Mouse (Mus musculus) G1E-ER4 (cell line): ENCODE measurements around the gene Nol10. TPM values are rescaled to one million over a fixed set of nuclear protein-coding genes. Genes with fewer than 3 reads are reported as not detected.

ENCODE experiments used
- GATA1 ChIP-seq: IDR thresholded peaks from one replicate; pipeline ENCODE4 v1.8.0; 2012; ENCODE audit warnings: low read length, inconsistent platforms
- polyA plus RNA-seq: library from polyadenylated mRNA; stranded (reverse); fragments of >175 nt; gene quantifications from 2 replicates; pipeline ENCODE4 v1.2.3, GENCODE M21; 2012

Nol10 gene
- polyA plus RNA-seq = 3.2 and 16.2 TPM in 2 replicates

DNA sequence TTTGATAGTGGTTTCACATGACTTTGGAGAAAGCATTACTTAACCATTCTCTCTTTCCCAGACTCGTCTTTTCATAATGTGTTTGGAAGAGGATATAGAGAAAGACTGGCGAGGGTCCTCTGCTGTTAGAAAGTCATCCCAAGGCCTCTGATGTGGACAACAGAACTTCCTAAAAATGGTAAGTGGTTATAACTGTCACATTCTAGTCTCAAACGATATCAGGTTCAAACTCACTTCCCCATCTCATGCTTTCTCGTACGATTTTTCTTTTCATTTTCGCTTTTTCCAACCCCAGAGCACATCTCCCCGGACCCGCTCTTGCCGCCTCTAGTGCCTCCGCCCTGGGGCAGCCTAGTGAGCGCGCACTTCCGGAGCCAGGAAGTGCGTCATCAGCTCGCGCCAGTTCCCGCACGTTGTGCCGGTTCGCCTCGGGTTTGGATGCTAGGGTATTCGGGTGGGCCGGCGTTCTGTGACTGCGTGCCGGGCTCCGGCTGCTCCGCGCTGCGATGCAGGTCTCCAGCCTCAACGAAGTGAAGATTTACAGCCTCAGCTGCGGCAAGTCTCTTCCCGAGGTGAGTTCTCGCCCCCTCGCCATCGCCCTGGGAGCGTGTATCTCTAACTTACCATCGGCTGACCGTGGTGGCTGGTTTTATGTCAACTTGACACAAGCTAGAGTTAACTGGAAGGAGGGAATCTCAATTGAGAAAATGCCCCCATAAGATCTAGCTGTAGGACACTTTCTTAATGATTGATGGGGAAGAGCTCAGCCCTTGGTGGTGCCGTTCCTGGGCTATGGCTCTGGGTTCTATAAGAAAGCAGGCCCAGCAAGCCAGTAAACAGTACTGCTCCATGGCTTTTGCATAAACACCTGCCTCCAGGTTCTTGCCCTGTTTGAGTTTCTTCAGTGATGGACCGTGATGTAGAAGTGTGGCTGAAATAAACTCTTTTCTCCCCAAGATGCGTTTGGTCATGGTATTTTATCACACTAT lies at the start of gene Nol10:
TSS of gene Nol10 (plus strand) at position 411 of the 989 bp plus-strand sequence.
- no peak for TF ChIP-seq GATA1

DNA sequence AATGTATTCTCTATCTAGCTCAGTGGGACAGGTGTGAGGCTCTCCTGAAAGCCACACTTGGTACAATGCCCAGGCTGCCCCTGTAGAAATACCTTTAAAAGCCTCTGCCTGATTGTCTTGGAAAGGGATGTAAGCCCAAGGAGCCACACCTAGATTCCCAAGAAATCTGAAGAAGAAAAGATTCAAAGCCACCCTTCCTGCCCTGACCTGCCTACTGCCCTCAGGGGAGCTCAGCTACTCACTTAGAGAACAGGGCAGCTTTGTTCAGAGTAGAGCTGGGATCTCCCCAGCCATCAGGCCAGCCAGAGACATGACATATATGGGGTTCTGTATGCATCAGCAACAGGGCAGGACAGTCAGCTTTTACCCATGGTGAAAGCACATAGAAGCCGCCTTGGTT lies 48.4 kb upstream of the Nol10 start:
- TF ChIP-seq GATA1 = no peak

DNA sequence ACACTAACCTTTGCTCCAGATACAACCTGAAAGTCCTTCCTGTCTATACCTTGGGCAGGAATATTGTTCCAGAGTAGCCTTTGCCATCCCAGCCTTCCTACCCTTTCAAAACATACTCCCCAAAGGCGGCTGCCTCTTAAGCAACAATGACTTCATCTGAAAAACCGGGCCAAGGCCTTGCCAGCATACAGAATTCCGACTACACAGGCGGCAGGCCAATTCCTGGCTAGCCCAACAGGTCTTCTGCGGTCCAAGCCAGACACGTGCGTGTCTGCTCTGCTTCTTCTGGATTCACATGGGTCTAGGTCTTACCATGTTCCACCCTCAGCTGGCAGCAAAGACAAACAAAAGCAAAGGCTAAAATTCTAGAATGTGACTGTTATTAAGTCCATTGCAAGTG lies 42.8 kb upstream of the Nol10 start:
- TF ChIP-seq GATA1 = no peak

DNA sequence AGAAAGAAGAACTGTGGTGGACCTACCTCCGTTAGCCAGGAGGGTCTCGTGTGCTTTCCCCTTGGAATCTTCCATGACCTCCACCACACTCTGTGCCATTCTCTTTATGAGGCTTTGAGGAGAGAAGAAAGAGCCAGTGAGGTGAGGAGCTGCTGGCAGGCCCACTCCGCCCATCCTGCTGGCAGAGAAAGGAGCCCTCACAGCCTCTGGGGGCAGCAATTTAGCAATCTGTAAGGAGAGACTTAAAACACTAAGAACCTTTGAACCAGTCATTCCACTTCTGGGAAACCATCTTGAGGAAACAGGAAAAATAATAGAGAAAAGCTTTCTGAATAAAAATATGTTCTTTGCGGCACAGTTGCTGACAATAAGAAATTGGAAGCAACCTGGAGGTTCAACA lies 40.0 kb upstream of the Nol10 start:
- no peak for TF ChIP-seq GATA1

DNA sequence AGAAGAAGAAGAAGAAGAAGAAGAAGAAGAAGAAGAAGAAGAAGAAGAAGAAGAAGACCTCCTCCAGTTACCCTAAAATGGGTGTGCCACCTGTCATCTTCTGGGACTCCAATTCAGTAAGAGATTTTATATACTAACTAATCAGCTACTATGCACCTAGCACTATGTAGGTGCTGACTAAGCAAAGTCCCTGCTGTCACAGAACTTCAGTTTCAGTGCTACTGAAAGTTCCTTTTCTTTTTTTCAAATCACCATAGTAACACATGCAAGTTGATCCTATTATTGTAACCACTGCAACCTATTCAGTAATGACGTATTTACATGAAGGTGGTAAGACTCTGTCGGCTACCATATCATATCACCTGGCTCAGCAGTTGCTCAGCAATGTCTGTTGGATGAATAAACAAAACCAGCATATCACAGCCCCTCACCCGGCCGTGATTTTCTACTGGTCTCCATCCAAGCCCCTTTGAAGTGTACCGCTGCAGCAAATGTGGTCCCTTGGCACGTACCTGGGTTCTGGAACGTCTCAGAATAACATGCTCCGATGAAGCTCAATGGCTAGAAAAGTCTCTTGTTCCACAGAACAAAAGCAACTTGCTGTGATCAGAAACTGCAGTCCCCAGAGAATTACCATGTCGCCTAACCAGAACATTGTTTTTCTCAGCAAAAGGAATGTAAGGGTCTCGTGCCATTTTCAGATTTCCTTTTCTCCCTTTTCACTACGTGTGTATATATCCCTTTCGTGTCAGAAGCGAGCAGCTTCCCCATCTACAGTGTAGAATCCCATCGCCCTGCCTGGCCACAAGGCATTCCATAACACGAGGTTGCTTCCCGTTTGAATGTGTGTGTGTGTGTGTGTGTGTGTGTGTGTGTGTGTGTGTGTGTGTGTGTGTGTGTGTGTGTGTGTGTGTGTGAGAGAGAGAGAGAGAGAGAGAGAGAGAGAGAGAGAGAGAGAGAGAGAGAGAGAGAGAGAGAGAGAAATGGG lies 37.1 kb upstream of the Nol10 start:
- no peak for TF ChIP-seq GATA1

DNA sequence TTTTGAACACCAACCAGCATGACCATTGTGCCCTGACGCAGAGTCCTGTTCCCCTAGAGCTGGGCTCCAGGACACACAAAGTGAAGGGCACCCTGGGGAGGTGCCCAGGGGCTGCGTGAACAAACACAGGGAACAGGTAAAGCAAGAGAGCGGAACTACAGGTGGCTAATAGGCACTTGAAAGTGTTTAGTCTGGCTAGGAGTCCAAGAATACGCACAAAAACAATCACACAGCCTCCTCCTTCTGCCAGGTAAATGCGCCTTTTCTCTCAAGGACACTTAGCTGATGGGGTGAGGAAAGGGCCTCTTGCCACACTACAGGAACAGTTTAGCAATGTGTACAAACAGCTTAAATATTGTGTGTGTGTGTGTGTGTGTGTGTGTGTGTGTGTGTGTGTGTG lies 32.2 kb upstream of the Nol10 start:
- no peak for TF ChIP-seq GATA1

DNA sequence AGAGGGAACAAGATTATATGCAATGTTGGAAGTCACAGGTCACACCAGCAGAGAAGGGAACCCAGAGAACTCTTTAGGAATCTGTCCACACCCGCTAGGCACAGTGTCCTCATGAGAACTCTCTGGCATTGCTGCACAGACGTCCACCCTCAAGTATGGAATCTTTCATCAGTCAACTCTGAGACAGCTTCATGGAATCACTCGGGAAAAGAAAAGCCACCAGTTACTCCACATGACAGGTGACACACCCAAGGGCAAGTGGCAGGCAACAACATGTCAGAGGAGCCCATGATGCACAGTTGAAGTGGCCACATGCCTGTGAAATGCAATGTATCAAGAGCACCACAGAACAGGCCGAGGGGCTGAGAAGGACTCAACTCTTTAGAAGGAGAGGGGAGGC lies 30.3 kb upstream of the Nol10 start:
- no peak for TF ChIP-seq GATA1

DNA sequence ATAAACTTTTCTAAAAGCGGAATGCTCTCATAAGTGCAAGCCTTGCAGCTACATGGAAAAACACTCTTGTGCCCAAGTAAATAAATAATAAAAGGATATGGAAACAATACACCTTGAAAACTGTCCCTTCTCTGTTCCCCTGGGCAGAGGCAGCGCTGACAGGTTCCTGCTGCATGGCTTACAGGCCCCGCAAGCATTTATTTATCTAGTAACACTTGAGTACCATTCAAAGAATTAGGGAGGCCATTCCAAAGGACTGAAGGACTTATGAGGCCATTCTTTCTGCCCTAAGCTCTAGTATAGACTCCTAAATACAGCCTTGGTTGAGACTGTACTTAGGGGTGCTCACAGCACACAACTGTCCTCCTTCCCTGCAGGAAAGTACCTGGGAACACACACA lies 29.8 kb upstream of the Nol10 start:
- TF ChIP-seq GATA1 = no peak

DNA sequence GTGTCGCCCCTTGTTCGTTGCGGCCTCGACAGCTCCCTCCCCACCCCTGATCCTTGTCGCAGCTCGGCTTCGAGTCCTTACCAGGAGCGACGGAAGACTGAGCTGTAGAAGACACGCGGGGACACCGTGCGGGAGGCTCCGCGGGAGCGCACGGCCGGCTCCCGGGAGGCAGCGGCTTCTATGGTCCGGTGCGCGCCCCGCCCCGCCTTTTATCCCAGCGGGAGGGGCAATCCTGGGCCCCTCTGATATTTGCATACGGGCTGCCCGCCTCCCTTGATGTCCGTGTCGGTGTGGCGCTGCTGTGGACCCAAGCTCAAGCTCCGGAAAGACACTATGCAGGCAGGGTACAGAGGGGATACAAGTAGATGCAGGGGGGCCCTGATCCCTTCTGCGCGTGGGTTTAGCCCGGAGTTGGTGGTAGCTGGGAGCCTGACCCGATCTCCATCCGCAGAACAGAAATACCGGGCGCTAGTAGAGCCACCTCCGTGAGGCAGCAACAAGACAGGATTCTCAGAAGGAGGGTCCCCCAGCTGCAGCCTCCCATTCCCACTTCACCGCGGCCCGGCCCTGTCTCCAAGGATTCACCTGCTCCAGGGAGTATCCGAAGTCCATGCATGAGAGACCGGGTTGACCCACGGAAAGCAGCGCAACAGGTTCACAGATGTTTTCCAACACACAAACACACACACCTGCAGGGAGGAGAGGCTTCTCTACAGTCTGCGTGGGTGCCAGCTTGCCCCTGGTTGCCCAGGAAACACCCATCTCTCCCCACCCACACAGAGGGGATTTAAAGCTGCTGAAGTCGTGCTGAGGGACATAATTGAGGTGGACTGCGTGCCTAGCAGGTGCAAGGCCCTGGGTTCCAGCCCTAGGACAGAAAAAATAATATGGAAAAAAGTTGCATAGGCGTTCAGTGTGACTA lies 23.4 kb upstream of the Nol10 start:
- TF ChIP-seq GATA1 = no peak

DNA sequence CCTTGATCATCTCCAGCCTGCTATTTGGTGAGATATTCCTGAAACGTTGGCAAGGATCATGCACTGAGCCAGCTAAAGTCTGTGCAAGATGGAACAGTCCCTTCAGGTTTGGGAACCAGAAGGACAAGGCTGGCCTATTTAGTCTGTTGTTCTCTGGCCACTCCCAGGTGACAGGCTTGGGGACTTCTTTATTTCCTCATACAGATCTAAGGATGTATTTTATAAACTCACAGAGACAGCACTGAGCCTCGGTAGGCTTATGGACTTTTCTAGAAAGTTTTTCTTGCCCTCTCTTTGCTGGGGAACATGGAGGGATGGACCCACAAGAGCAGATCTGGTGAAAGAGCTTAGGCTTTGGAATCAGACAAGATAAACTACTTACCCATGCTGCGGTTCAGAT lies 19.0 kb upstream of the Nol10 start, which contains the start of gene Atp6v1c2:
TSS of gene Atp6v1c2 (minus strand) at position 101 of the 400 bp plus-strand sequence.
- TF ChIP-seq GATA1 = no peak

DNA sequence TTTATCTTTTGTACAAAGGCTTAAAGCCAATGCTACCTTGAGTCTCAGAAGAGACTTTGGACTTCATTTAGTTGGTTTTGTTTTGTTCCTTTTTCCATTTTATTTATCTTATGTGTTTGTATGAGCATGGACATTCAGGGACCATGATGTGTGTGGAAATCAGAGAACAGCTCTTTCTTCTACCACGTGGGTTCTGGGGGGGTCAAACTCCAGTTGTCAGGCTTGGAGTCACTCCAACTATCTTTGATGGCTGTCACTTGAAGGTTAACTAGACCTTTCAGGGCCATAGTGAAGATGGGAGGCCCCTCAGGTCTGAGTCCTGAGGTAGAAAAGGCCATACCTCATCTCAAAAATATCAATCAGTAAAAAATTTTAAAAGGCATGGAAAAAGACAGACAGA lies 14.8 kb upstream of the Nol10 start:
- no peak for TF ChIP-seq GATA1

DNA sequence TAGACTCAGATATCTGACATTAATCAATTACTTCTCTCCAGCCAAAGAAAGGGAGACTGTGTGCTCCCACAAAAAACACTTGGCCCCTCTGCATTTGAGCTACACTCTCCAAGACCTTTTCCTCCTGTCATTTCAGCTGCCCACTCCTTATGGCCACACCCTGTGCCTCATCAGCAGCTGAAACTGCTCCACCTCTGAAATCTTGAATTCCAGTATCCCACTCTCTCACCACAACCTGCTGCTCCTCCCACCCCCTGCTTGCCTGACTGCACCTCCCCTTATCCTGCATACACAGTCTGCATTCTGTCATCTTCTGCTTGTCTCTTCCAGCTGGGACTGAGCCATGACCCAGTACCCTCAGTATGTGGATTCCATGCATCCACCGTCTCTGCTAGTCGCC lies 9.9 kb upstream of the Nol10 start:
- TF ChIP-seq GATA1 = no peak

DNA sequence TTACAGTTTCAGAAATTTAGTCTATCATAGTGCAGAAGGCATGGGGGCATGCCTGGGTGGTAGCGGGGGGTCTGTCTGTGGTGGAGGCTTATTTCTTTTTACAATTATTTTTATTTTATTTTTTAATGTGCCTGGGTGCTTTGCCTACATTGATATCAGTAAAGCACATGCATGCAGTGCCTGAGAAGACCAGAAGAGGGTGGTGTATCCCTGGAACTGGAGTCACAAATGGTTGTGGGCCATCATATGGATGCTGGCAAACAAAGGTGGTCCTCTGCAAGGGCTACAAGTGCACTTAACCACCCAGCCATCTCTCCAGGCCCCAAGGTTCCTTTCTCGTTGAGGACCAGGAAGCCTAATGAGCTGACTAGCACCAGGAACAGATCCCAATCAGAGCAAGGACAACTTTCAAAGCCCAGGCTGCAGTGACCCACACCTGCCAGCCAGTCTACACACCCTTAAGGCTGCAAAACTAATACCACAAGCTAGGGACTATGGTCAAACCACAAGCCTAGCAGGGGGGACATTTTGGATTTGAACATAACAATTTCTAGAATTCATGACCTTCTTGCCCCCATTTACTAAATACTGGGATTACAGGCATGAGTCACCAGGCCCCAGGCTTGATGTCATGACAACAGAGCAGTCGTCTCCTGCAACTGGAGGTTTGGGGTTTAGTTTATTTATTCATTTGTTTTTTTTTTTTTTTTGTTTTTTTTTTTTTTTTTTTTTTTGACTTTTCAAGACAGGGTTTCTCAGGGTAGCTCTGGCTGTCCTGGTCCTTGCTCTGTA lies 8.9 kb upstream of the Nol10 start:
- no peak for TF ChIP-seq GATA1

DNA sequence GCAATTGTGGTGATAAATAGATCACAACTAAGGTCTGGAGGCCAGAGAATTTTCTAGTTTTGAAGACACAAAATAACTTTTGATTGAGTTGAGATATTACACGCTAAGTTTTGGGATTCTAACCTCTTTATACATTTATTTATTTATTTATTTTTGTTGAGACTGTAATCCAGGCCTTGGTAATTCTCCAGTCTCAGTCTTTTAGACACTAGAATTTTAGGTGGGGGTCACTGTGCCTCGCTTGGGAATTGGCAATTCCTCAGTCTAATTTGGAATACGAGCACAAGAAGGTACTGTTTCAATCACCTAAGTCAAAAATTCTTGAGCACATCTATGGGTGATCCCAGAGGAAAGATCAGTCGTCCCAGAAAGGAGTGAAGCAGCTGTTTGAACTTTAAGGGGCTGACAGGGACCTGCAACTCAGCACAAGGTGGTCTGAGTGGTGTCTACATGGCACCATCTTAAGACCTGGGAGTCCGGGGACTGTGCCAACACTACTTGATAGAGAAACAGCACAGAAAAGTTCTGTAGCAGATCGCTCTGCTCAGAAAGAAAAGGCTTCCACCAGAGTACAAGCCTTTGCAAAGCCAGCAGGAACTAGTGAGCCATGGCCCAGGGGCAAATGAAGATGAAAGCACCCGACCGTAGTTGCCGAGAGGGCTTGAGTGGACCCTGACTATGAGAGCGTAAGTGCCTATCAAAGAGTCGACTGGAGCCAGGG lies 771 bp upstream of the Nol10 start:
- TF ChIP-seq GATA1 = no peak
